Mouse (Mus musculus) MEL (cell line): ENCODE measurements around the gene Ablim2. TPM values are rescaled to one million over a fixed set of nuclear protein-coding genes. Genes with fewer than 3 reads are reported as not detected.

ENCODE experiments used
- DNase-seq: peaks from one replicate; pipeline ENCODE4 v3.0.0; 2011; ENCODE audit warnings: low read depth, low spot score
- H3K27ac ChIP-seq: 2 replicates; pipeline ENCODE4 v1.5.1; 2012; ENCODE audit warnings: low read depth, mild to moderate bottlenecking, control low read depth, low read length, moderate library complexity; ENCODE audit not compliant: control insufficient read depth
- H3K27me3 ChIP-seq, 2 experiments: fragments of 150-350 bp in 1 of 2; sonication (generic) in 1 of 2; 2 replicates each; pipeline ENCODE4 v1.6.1; 2012; ENCODE audit warnings: low read length in 2 of 2, mild to moderate bottlenecking in 2 of 2, improper control_type of control experiment in 1 of 2, moderate library complexity in 1 of 2; ENCODE audit not compliant: insufficient read depth in 2 of 2, control insufficient read depth in 1 of 2
- H3K36me3 ChIP-seq, 2 experiments: 2 replicates each; pipeline ENCODE4 v1.6.1; 2012 to 2014; ENCODE audit warnings: low read length in 2 of 2, improper control_type of control experiment in 1 of 2, inconsistent platforms in 1 of 2, mild to moderate bottlenecking in 1 of 2; ENCODE audit not compliant: insufficient read depth in 2 of 2, control insufficient read depth in 1 of 2
- H3K4me1 ChIP-seq, 2 experiments: fragments of 150-350 bp in 1 of 2; sonication (generic) in 1 of 2; 2 replicates each; pipeline ENCODE4 v1.6.1; 2012; ENCODE audit warnings: low read length in 2 of 2, improper control_type of control experiment in 1 of 2, mild to moderate bottlenecking in 1 of 2; ENCODE audit not compliant: insufficient read depth in 2 of 2, control insufficient read depth in 1 of 2
- H3K4me3 ChIP-seq, 2 experiments: fragments of 150-350 bp in 1 of 2; sonication (generic) in 1 of 2; 2 replicates each; pipeline ENCODE4 v1.5.1; 2012; ENCODE audit warnings: low read depth in 2 of 2, low read length in 2 of 2, mild to moderate bottlenecking in 2 of 2, moderate library complexity in 2 of 2, control low read depth in 1 of 2, improper control_type of control experiment in 1 of 2; ENCODE audit not compliant: control insufficient read depth in 1 of 2, insufficient read depth in 1 of 2
- H3K79me2 ChIP-seq: 2 replicates; pipeline ENCODE4 v1.6.1; 2012; ENCODE audit warnings: mild to moderate bottlenecking, low read length, moderate library complexity; ENCODE audit not compliant: control insufficient read depth, poor library complexity, insufficient read depth
- H3K9ac ChIP-seq: 2 replicates; pipeline ENCODE4 v1.6.1; 2012; ENCODE audit warnings: low read depth, mild to moderate bottlenecking, control low read depth, low read length, moderate library complexity; ENCODE audit not compliant: control insufficient read depth, poor library complexity, severe bottlenecking
- H3K9me3 ChIP-seq: fragments of 150-350 bp; sonication (generic); replicated peaks from 2 replicates; pipeline ENCODE4 v1.6.1; 2012; ENCODE audit warnings: mild to moderate bottlenecking, low read length, improper control_type of control experiment, moderate library complexity; ENCODE audit not compliant: insufficient read depth
- CTCF ChIP-seq, 3 experiments: IDR thresholded peaks in 2 of 3; conservative IDR thresholded peaks in 1 of 3; 2 replicates each; pipeline ENCODE4 v1.5.1; 2011 to 2012; ENCODE audit warnings: low read length in 3 of 3, low read depth in 2 of 3, mild to moderate bottlenecking in 2 of 3, improper control_type of control experiment in 1 of 3, inconsistent platforms in 1 of 3, mixed read lengths in 1 of 3, moderate library complexity in 1 of 3; ENCODE audit not compliant: control insufficient read depth in 1 of 3, insufficient read depth in 1 of 3, poor library complexity in 1 of 3, severe bottlenecking in 1 of 3
- E2F4 ChIP-seq: IDR thresholded peaks from 2 replicates; pipeline ENCODE4 v1.6.1; 2011; ENCODE audit warnings: low read depth, low read length, improper control_type of control experiment, borderline replicate concordance
- EP300 ChIP-seq, 2 experiments: IDR thresholded peaks; 2 replicates each; pipeline ENCODE4 v1.6.1; 2011; ENCODE audit warnings: improper control_type of control experiment in 2 of 2, low read length in 2 of 2, low read depth in 1 of 2, mild to moderate bottlenecking in 1 of 2
- GATA1 ChIP-seq: IDR thresholded peaks from 2 replicates; pipeline ENCODE4 v1.6.1; 2011; ENCODE audit warnings: low read depth, low read length, improper control_type of control experiment
- KAT2A ChIP-seq: conservative IDR thresholded peaks from 2 replicates; pipeline ENCODE4 v1.6.1; 2012; ENCODE audit warnings: low read depth, low read length, improper control_type of control experiment, inconsistent platforms
- MAX ChIP-seq: IDR thresholded peaks from 2 replicates; pipeline ENCODE4 v1.6.1; 2011; ENCODE audit warnings: low read length, improper control_type of control experiment
- MXI1 ChIP-seq: IDR thresholded peaks from 2 replicates; pipeline ENCODE4 v1.6.1; 2011; ENCODE audit warnings: mild to moderate bottlenecking, low read depth, low read length, improper control_type of control experiment
- MYC ChIP-seq: IDR thresholded peaks from 2 replicates; pipeline ENCODE4 v1.6.1; 2011; ENCODE audit warnings: low read depth, mild to moderate bottlenecking, low read length, improper control_type of control experiment, moderate library complexity
- NELFE ChIP-seq: IDR thresholded peaks from 2 replicates; pipeline ENCODE4 v1.6.1; 2011; ENCODE audit warnings: low read depth, low read length, improper control_type of control experiment
- POLR2A ChIP-seq, 2 experiments: IDR thresholded peaks; 2 replicates each; pipeline ENCODE4 v1.6.1; 2011 to 2012; ENCODE audit warnings: low read length in 2 of 2, mild to moderate bottlenecking in 2 of 2, control low read depth in 1 of 2, improper control_type of control experiment in 1 of 2, low read depth in 1 of 2, moderate library complexity in 1 of 2; ENCODE audit not compliant: control insufficient read depth in 1 of 2, insufficient read depth in 1 of 2, poor library complexity in 1 of 2
- POLR2AphosphoS2 ChIP-seq: IDR thresholded peaks from 2 replicates; pipeline ENCODE4 v1.6.1; 2011; ENCODE audit warnings: low read length, improper control_type of control experiment
- RAD21 ChIP-seq: IDR thresholded peaks from 2 replicates; pipeline ENCODE4 v1.6.1; 2011; ENCODE audit warnings: mild to moderate bottlenecking, low read depth, low read length, improper control_type of control experiment
- SIN3A ChIP-seq: IDR thresholded peaks from 2 replicates; pipeline ENCODE4 v1.6.1; 2012; ENCODE audit warnings: low read length, improper control_type of control experiment, inconsistent platforms
- TAL1 ChIP-seq: IDR thresholded peaks from 2 replicates; pipeline ENCODE4 v1.6.1; 2012; ENCODE audit warnings: mild to moderate bottlenecking, inconsistent platforms, low read length, moderate library complexity, mixed read lengths
- TCF12 ChIP-seq: IDR thresholded peaks from 2 replicates; pipeline ENCODE4 v1.6.1; 2014; ENCODE audit warnings: low read depth, mild to moderate bottlenecking, inconsistent platforms, low read length, improper control_type of control experiment, moderate library complexity
- UBTF ChIP-seq: IDR thresholded peaks from 2 replicates; pipeline ENCODE4 v1.6.1; 2012; ENCODE audit warnings: low read depth, mild to moderate bottlenecking, inconsistent platforms, low read length, improper control_type of control experiment, moderate library complexity, borderline replicate concordance; ENCODE audit not compliant: insufficient read depth
- USF1 ChIP-seq: IDR thresholded peaks from 2 replicates; pipeline ENCODE4 v1.6.1; 2014; ENCODE audit warnings: low read depth, mild to moderate bottlenecking, inconsistent platforms, low read length, improper control_type of control experiment, moderate library complexity
- ZC3H11A ChIP-seq: IDR thresholded peaks from 2 replicates; pipeline ENCODE4 v1.6.1; 2012; ENCODE audit warnings: low read depth, mild to moderate bottlenecking, inconsistent platforms, low read length, improper control_type of control experiment
- ZKSCAN1 ChIP-seq: IDR thresholded peaks from 2 replicates; pipeline ENCODE4 v1.6.1; 2012; ENCODE audit warnings: low read depth, mild to moderate bottlenecking, inconsistent platforms, low read length, improper control_type of control experiment, moderate library complexity
- ZMIZ1 ChIP-seq: IDR thresholded peaks from 2 replicates; pipeline ENCODE4 v1.6.1; 2012; ENCODE audit warnings: low read depth, mild to moderate bottlenecking, inconsistent platforms, low read length, improper control_type of control experiment, moderate library complexity
- polyA plus RNA-seq, 2 experiments: library from polyadenylated mRNA; stranded (reverse) in 1 of 2; unstranded in 1 of 2; fragments of >175 nt in 1 of 2; fragments of >200 nt in 1 of 2; gene quantifications; 2 replicates each; pipeline versions ENCODE4 v1.2.1 to v1.2.4; 2012; ENCODE audit warnings: low replicate concordance in 2 of 2, low read depth in 1 of 2; ENCODE audit not compliant: insufficient read length in 2 of 2, insufficient read depth in 1 of 2, missing spikeins in 1 of 2
- total RNA-seq: library from RNA; depleted of rRNA; stranded (reverse); fragments of 300-350 nt; gene quantifications from 2 replicates; pipeline ENCODE4 v1.2.3, GENCODE M21; 2012

Ablim2 gene
- total and polyA plus RNA-seq, 3 experiments, result not detected

- Histone ChIP-seq H3K36me3 (no peaks in the 10 kb centered on the region), H3K4me3 (no peak overlapping the region), H3K9me3 (no peaks in the 10 kb centered on the region), H3K4me1 (no peaks in the 10 kb centered on the region), H3K27me3 (no peaks in the 10 kb centered on the region), H3K79me2 (no peaks in the 10 kb centered on the region), H3K9ac (no peak overlapping the region), H3K27ac (no peak overlapping the region)
- DNase-seq, result no peak
- TF ChIP-seq EP300 (IDR thresholded peaks at IDR 0.05; ENCODE audit: low read depth in 1 of 2, low read length in 2 of 2) (no peak), ZC3H11A (no peak), ZKSCAN1 (no peak), SIN3A (no peak), USF1 (no peak), MXI1 (no peak), NELFE (no peak), POLR2A (IDR thresholded peaks at IDR 0.05; ENCODE audit: control insufficient read depth in 1 of 2, insufficient read depth in 1 of 2, low read depth in 1 of 2, low read length in 2 of 2, poor library complexity in 1 of 2) (no peak)
Measured at GRCm38 (mm10) chr5:35898994-35899393, 141.3 kb downstream of the Ablim2 start.

- Histone ChIP-seq H3K79me2 (no peaks in the 10 kb centered on the region), H3K9me3 (no peaks in the 10 kb centered on the region), H3K4me3 (no peak overlapping the region), H3K27me3 (no peaks in the 10 kb centered on the region), H3K4me1 (no peaks in the 10 kb centered on the region), H3K27ac (no peak overlapping the region), H3K9ac (no peak overlapping the region), H3K36me3 (no peaks in the 10 kb centered on the region)
- TF ChIP-seq E2F4 (no peak), MYC (no peak), TCF12 (no peak)
- no peak for DNase-seq
Measured at GRCm38 (mm10) chr5:35900401-35901225, 142.9 kb downstream of the Ablim2 start.

GRCm38 (mm10) chr5:35901226-35901809, 143.6 kb downstream of the Ablim2 start:
- TF ChIP-seq EP300 (IDR thresholded peaks at IDR 0.05; ENCODE audit: low read depth in 1 of 2, low read length in 2 of 2) (no peak), RAD21 (no peak), ZMIZ1 (no peak), KAT2A (no peak), MAX (no peak), POLR2AphosphoS2 (no peak), CTCF (IDR thresholded peaks at IDR 0.05 in 2 of 3, conservative IDR thresholded peaks at IDR 0.05 in 1 of 3; ENCODE audit: control insufficient read depth in 1 of 3, insufficient read depth in 1 of 3, low read depth in 2 of 3, low read length in 3 of 3, poor library complexity in 1 of 3, severe bottlenecking in 1 of 3) (no peak), UBTF (no peak), TAL1 (no peak), GATA1 (no peak), TCF12 (no peak), MXI1 (no peak)
- Histone ChIP-seq H3K9me3 (no peaks in the 10 kb centered on the region), H3K4me3 (no peak overlapping the region), H3K27me3 (no peaks in the 10 kb centered on the region), H3K9ac (no peak overlapping the region), H3K27ac (no peak overlapping the region), H3K4me1 (no peaks in the 10 kb centered on the region), H3K36me3 (no peaks in the 10 kb centered on the region), H3K79me2 (no peaks in the 10 kb centered on the region)
- DNase-seq, result no peak
